Mouse (Mus musculus): ENCODE data around the gene Il12rb1.

DNA sequence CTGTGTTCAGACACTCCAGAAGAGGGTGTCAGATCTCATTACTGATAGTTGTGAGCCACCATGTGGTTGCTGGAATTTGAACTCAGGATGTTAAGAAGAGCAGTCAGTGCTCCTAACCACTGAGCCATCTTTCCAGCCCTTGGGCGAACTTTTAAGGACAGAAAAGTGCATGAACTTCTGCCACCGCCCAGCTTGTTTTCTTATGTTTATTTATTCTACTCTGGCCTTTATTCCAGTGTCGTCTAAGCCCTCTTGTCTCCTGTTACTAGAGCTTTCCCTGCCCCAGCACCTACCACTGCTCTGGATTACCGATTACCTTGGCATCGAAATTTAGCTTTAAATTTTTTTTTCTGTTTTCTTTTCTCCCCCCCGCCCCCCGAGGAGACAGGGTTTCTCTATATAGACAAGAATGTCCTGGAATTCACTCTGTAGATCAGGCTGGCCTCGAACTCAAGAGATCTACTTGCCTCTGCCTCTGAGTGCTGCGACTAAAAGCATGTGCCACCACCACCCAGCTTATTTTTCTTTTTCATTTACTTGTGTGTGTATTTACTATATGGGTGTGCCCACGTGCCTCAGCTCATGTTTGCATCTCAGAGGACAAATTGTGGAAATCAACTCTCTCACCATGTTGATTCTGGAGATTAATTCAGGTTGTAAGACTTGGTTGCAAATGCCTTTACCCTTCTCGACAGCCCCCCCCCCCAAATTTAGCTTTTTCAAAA is 5.3 kb upstream of the Il12rb1 start:
- TF ChIP-seq CTCF (IDR thresholded peaks at IDR 0.05; ENCODE audit: borderline replicate concordance, extremely low read depth, insufficient read depth, insufficient read length) (no peak), POLR2A (IDR thresholded peaks at IDR 0.05; ENCODE audit: borderline replicate concordance, extremely low read depth, insufficient read depth, insufficient read length, poor library complexity, severe bottlenecking) (no peak)

Measured in brain, embryonic 14.5 days (tissue).